Mouse (Mus musculus) thymus, adult 18-20 months (tissue): ENCODE measurements around the gene Acap1.
"Not testable (repeated sequence)": the region's sequence is repeated elsewhere in the genome, so short reads cannot be mapped to it uniquely, and the experiment has no call there.

ENCODE experiments used
- DNase-seq, 2 experiments: peaks; one replicate each; pipeline ENCODE4 v3.0.0; 2022; ENCODE audit warnings: mixed read lengths in 2 of 2

Acap1 gene

GRCm38 (mm10) chr11:69920266-69921031 is 25.1 kb upstream of the Acap1 start:
- peak in 1 of 2 experiments; percentile 42 for DNase-seq

DNA sequence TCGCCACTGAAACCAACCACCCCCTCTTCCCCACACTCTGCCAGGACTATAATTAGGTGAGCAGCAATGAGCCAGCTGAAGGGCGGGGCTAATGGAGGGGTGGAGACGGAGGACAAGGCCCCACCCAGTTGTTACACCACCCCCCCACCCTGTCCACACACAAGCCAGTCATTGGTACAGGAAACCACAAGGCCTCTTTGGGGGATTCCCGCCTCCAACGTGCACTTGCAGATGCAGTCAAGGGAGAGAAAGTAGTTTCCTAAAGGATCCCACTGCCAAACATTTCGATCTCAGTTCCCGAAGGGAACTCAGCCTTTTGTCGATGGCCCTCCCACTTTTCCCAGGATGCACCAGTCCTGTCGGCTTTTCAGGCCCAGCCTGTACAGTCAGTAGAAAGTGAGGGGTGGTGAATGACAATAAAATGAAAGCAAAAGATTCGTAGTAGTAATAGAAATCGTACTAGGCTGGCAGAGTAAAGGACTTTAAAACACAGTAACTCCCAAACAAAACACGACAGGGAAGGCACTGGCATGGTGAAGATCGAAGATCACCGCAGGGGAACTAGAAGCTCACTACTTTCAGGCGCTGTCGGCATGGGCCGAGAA is 24.4 kb upstream of the Acap1 start:
- peak; percentile 41 to 72 for DNase-seq

DNA sequence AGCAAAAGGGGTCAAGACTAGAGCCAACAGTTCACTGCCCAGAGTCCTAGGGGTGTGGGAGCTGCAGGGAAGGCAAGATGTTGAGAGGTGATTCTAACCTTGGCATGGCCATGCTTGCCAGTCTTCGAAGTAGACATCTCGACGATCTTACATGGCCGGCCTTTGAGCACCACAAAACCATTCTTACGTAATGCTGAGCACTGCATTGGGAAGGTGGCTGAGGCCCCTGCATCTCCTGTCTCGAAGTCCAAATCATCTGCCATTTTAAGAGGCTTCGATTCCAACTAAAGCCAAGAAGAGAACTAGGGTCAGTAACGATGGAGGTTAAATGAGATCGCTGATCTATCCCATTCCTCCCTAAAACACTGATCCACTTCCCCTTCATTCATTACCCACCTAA is 23.7 kb upstream of the Acap1 start:
- DNase-seq = no peak

DNA sequence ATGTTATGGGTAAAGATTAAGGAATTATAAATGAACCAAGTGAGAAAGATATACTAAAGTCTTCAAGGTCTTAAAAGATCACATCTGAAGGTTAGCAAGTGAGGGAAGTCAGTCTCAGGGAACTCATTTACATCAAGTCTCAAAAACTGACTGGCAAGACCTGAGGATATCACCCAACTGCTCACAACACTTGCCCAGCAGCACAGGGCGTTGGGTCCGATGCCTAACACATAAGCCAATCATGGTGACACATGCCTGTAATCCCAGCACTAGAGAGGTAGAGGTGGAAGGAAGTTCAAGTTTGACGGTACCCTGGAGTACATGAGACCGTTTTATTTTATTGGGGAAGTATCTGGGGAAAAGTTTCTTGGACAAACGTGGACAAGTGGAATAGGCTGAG is 22.8 kb upstream of the Acap1 start:
- no peak for DNase-seq

GRCm38 (mm10) chr11:69917379-69917948 is 22.1 kb upstream of the Acap1 start:
- DNase-seq = no peak

DNA sequence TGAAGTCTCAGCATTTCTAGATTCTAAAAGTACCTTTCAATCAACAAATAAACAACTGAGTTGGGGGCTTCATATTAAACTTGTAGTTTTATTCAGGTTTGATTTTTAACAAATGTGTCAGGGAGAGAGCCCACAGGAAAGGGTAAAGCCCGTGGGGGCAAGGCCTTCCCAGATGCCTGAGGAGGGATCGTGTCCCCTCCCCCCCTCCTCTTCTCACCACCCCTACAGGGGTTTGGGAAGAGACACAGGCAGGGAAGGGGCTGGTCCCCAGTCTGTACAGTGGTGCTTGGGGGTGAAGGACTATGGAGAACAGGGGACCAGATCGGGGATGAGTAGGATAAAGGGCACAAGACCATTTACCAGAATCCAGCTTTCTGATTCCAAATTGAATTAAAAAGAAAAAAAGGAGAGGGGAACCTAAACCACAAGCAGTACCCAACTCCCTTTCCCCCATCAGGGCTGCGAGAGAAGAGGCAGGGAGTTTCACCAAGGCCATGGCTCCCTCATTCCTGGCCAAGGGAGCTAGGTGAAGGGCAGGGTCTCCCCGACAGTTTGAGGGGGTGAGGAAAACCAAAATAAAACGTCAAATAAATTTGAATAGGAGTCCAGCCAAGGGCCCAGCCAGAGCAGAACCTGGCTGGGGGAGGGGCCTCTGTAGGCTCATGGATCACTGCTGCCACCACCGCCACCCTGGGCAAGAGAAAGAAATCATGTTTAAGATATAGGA is 21.5 kb upstream of the Acap1 start:
- DNase-seq = not testable (repeated sequence)

DNA sequence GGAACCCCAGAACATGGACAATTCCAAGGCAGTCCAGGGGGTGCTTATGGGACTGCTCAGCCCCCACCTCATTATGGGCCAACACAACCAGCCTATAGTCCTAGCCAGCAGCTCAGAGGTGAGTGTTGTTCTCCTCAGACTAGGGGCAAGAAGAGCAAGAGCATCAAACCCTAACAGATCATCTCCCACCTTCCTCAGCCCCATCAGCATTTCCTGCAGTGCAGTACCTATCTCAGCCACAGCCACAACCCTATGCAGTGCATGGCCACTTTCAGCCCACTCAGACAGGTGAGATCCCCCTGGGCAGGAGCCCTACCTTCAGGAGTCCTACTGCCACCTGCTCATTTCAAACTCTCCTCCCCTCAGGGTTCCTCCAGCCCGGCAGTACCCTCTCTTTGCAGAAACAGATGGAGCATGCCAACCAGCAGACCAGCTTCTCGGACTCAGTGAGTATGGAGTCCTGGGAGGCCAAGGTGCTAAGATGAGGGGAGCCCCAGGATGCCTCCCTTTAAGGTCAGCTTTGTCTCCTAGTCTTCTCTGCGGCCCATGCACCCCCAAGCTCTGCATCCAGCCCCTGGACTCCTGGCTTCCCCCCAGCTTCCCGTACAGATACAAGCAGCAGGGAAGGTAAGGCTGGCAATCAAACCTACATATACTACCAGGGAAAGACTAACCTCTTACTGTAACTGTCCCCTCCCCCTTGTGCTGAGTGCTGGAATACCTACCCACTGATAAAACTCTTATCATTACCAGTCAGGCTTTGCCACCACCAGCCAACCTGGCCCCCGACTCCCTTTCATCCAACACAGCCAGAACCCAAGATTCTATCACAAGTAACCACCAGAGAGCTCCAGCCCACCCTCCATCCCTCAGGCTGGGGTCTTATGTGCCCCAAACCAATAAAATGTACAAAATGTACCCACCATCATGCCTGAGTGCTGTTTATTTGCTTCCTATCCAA is 20.6 kb upstream of the Acap1 start:
- no peak for DNase-seq

DNA sequence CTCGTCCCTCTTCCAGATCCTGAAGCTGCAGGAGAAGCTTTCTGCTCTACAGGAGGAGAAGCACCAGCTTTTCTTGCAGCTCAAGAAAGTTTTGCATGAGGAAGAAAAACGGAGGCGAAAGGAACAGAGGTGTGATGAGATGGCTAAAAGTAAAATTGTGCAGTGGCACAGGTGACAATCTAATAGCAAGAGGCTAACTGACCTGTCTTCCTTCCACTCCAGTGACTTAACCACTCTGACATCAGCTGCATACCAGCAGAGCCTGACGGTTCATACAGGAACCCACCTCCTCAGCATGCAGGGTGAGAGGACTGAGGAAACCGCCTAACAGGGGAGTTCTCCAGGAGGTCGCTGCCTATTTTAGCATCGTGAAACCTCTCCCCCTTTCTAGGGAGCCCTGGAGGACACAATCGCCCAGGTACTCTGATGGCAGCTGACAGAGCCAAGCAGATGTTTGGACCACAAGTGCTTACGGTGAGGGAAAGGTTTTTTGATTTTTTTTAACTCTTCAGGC is 19.6 kb upstream of the Acap1 start:
- no peak for DNase-seq

GRCm38 (mm10) chr11:69914372-69914764 is 19.0 kb upstream of the Acap1 start:
- no peak for DNase-seq

- DNase-seq = peak; percentile 80 to 85
Measured at GRCm38 (mm10) chr11:69913554-69914371, 18.4 kb upstream of the Acap1 start, which contains the start of gene Gps2. TSS of gene Gps2 (plus strand) at chr11:69913888.

DNA sequence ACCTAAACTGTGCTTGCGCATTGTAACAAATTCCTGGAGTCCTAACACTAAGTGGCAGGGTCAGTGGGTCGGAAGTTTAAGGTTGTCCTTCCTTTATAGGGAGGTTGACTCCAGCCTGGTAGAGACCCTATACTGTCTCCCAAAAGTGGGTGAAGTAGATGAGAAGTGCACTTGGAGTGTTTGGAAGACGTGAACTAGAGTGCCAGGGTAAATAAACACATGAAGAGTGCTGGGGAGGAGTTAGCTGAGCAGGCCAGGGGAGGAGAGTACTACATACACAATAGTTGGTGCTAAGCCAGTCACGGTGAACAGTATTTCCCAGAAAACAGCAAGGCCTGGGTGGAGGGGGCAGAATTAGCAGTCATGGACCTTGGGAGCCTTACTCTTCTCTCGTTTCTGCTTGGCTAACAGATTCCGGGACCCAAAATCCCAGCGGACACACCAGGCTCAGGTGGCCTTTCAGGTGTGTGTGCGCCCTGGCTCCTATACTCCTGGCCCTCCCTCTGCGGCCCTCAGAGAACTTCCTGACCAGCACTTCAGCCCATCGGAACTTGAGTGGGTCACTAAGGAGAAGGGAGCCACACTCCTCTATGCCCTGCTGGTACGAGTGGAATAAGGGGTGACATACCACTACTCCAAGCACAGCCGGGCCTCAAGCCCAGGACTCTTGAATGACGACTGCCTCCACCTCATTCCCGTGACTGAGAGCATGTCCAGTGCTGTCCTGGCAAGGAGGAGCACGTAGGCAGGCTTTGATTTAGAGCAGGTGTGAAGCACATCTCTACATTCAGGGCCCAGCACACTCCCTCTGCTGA is 17.6 kb upstream of the Acap1 start:
- DNase-seq = no peak

GRCm38 (mm10) chr11:69911701-69912100 is 16.4 kb upstream of the Acap1 start:
- no peak for DNase-seq

DNA sequence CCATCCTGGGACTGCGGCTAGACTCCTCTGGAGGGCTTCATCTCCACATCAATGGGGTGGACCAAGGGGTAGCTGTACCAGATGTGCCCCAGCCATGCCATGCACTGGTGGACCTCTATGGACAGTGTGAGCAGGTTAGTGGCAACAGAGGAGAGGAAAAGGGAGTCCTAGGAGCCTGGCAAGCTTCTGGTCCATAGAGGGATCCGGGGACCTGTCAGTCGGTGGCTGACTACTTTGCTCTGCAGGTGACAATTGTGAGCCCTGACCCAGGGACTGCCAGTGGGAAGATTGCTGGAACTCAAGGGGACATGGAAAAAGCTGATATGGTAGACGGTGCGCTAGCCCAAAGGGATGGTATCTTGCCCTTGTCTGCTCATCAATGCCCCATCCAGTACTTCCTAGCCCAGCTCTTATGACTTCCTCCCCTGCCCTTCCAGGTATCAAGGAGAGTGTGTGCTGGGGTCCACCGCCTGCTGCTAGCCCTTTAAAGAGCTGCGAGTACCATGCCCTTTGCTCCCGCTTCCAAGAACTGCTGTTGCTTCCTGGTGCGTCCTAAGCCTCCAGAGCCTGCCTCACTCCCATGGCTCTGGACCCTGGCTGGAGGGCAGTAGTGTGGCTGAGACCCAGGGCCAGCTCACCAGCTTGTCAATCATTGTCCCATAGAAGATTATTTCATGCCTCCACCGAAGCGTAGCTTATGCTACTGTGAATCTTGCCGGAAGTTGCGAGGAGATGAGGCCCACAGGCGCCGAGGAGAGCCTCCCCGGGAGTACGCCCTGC is 15.6 kb upstream of the Acap1 start:
- DNase-seq = no peak

GRCm38 (mm10) chr11:69910177-69910576 is 14.8 kb upstream of the Acap1 start:
- no peak for DNase-seq

DNA sequence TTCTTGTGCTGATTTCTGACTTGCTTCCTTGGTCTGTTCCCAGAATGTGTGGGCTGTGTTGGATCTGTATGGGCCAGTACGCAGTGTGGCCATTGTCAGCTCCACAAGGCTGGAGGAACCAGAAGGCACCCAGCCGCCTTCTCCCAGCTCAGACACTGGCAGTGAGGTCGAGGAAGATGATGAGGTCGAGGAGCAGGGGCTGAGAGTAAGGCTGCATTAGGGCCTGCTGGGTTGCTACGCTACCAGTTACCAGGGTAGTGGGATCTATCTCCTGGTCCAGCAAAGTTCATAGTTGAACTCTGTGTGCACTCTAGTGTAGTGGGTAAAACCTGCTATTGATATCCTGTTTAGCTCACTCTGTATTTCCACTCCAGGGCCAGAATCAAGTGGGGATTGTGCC is 13.8 kb upstream of the Acap1 start:
- no peak for DNase-seq

- no peak for DNase-seq
Measured at GRCm38 (mm10) chr11:69908645-69909044, 13.3 kb upstream of the Acap1 start.

- no peak for DNase-seq
Measured at GRCm38 (mm10) chr11:69904311-69904710, 9.0 kb upstream of the Acap1 start.

GRCm38 (mm10) chr11:69902972-69903371 is 7.6 kb upstream of the Acap1 start:
- DNase-seq = no peak

- peak in 1 of 2 experiments; percentile 45 for DNase-seq
Measured at GRCm38 (mm10) chr11:69901993-69902392, 6.7 kb upstream of the Acap1 start.
